Mouse (Mus musculus) spleen, adult 2 months (tissue): ENCODE data around the gene Tjap1.

Experiments
- CTCF ChIP-seq: fragments of 200-500 bp; IDR thresholded peaks from 2 replicates; pipeline ENCODE4 v1.5.1; 2011; ENCODE audit warnings: mild to moderate bottlenecking, inconsistent platforms; ENCODE audit not compliant: insufficient read depth, insufficient read length, insufficient replicate concordance; ENCODE audit errors: extremely low read depth
- POLR2A ChIP-seq: fragments of 200-500 bp; IDR thresholded peaks from 2 replicates; pipeline ENCODE4 v1.6.1; 2011; ENCODE audit warnings: low read depth, low read length, inconsistent platforms

- no peak for TF ChIP-seq CTCF
- TF ChIP-seq POLR2A, result no peak
Observed at GRCm38 (mm10) chr17:46283911-46284310, 1.1 kb upstream of the Tjap1 start.
